Mouse (Mus musculus) forebrain, embryonic 12.5 days (tissue): ENCODE data around the gene Aqp6. TPM values are rescaled to one million over a fixed set of nuclear protein-coding genes. Genes with fewer than 3 reads are reported as not detected.

Experiments used
- ATAC-seq: fragments of 200-750 bp; cut with Nextera tagmentation; 2 replicates; pipeline ENCODE4 v1.8.0; 2017; ENCODE audit warnings: moderate TSS enrichment; ENCODE audit not compliant: low FRiP score
- H3K27ac ChIP-seq: fragments of 300-500 bp; sonication (generic); 2 replicates; pipeline ENCODE4 v1.5.1; 2016; ENCODE audit warnings: mild to moderate bottlenecking
- H3K27me3 ChIP-seq: fragments of 300-500 bp; sonication (generic); 2 replicates; pipeline ENCODE4 v1.6.1; 2016; ENCODE audit warnings: mild to moderate bottlenecking
- H3K36me3 ChIP-seq: fragments of 300-500 bp; sonication (generic); replicated peaks from 2 replicates; pipeline ENCODE4 v1.6.1; 2016; ENCODE audit warnings: mild to moderate bottlenecking
- H3K4me1 ChIP-seq: fragments of 300-500 bp; sonication (generic); 2 replicates; pipeline ENCODE4 v1.6.1; 2016
- H3K4me2 ChIP-seq: fragments of 300-500 bp; sonication (generic); 2 replicates; pipeline ENCODE4 v1.6.1; 2016; ENCODE audit warnings: mild to moderate bottlenecking, moderate library complexity
- H3K4me3 ChIP-seq: fragments of 300-500 bp; sonication (generic); replicated peaks from 2 replicates; pipeline ENCODE4 v1.5.1; 2016; ENCODE audit warnings: mild to moderate bottlenecking
- H3K9ac ChIP-seq: fragments of 300-500 bp; sonication (generic); 2 replicates; pipeline ENCODE4 v1.6.1; 2016; ENCODE audit warnings: mild to moderate bottlenecking
- H3K9me3 ChIP-seq: fragments of 300-500 bp; sonication (generic); 2 replicates; pipeline ENCODE4 v1.6.1; 2016
- WGBS: fragments of 180-500 bp; shearing (Covaris S2); methylation state at CpG from one replicate; pipeline ENCODE4 v1.1.7; 2016; 5-methylcytosine and 5-hydroxymethylcytosine counted together
- polyA plus RNA-seq: library from polyadenylated mRNA; unstranded; fragments of >200 nt; fragmentation: Nextera tagmentation; extraction: Ambion mirVana; gene quantifications from 2 replicates; pipeline ENCODE4 v1.2.1, GENCODE M21; 2016

Gene Aqp6
- polyA plus RNA-seq, 1 experiment from 2014 or later: not detected

DNA sequence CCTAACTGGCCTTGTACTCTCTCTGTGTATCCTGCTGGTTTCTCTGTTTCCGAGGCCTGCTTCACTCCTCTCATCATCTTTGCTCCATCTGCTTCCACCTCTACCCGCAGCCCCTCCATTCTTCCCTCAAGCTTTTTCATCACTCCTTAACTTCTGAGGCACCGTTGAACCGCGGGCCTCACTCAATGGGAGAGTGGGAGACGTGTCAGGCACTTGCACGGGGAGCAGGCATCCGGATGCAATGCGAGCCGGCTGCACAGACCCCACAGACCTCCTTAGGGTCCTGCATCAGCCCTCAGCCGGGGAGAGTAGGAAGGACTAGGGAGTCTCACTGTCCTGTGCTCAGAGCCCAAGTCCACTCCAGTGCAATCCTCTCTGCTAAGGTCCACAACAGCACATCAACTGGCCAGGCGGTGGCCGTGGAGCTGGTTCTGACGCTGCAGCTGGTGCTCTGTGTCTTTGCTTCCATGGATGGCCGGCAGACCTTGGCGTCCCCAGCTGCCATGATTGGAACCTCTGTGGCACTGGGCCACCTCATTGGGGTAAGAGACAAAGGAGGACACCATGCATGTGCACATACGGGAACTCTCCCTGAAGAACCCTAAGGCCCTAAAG is 1.1 kb downstream of the Aqp6 start:
- Histone ChIP-seq H3K27me3 (peaks cover 79% of the 10 kb centered on the region), H3K9ac (no peak overlapping the region), H3K4me3 (no peak overlapping the region), H3K9me3 (no peaks in the 10 kb centered on the region), H3K27ac (peak overlapping the region; percentile 46; the same call in 1 of the 2 replicates), H3K4me2 (no peak overlapping the region), H3K36me3 (no peaks in the 10 kb centered on the region), H3K4me1 (peaks cover 53% of the 10 kb centered on the region)
- ATAC-seq: no peak
- WGBS: 73% methylated on average over 17 of the region's 17 CpGs

GRCm38 (mm10) chr15:99603216-99603615 is 2.0 kb downstream of the Aqp6 start:
- Histone ChIP-seq H3K4me2 (no peak overlapping the region), H3K9me3 (no peaks in the 10 kb centered on the region), H3K27me3 (peaks cover 71% of the 10 kb centered on the region), H3K4me1 (peaks cover 58% of the 10 kb centered on the region), H3K9ac (no peak overlapping the region), H3K4me3 (no peak overlapping the region), H3K36me3 (no peaks in the 10 kb centered on the region), H3K27ac (no peak overlapping the region)
- WGBS: 92% methylated on average over 7 of the region's 7 CpGs
- no peak for ATAC-seq

- H3K36me3 ChIP-seq: no peaks in the 10 kb centered on the region
- H3K9ac ChIP-seq: no peak overlapping the region
- H3K27ac ChIP-seq: no peak overlapping the region
- 71% methylated on average over 3 of the region's 3 CpGs for WGBS
- H3K4me3 ChIP-seq: no peak overlapping the region
- H3K27me3 ChIP-seq: peaks cover 61% of the 10 kb centered on the region
- H3K9me3 ChIP-seq: no peaks in the 10 kb centered on the region
- no peak for ATAC-seq
- H3K4me1 ChIP-seq: peaks cover 45% of the 10 kb centered on the region
- no peak overlapping the region for H3K4me2 ChIP-seq
Measured at GRCm38 (mm10) chr15:99605595-99605994, 4.4 kb downstream of the Aqp6 start.

DNA sequence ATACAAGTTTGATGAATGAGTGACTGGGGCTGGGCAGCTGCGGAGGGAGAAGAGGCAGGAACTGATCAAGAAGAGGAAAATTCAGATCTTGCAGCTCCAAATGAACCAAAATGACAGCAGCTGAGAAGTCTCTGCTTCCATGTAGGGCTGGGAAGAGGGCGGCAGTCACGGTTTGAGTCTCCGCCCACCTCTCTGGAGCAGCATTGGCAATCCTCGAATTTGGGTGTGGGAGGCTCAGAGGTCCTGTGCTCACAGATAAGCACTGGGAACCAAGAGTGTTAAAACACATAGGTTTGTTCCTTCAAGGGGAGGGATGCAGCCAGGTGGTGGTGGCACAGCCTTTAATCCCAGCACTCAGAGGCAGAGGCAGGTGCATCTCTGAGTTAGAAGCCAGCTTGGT is 5.3 kb downstream of the Aqp6 start:
- Histone ChIP-seq H3K27me3 (peaks cover 55% of the 10 kb centered on the region), H3K36me3 (no peaks in the 10 kb centered on the region), H3K4me2 (no peak overlapping the region), H3K27ac (no peak overlapping the region), H3K9me3 (no peaks in the 10 kb centered on the region), H3K4me3 (no peak overlapping the region), H3K9ac (no peak overlapping the region), H3K4me1 (peaks cover 42% of the 10 kb centered on the region)
- 33% methylated on average over 5 of the region's 5 CpGs for WGBS
- ATAC-seq: no peak

DNA sequence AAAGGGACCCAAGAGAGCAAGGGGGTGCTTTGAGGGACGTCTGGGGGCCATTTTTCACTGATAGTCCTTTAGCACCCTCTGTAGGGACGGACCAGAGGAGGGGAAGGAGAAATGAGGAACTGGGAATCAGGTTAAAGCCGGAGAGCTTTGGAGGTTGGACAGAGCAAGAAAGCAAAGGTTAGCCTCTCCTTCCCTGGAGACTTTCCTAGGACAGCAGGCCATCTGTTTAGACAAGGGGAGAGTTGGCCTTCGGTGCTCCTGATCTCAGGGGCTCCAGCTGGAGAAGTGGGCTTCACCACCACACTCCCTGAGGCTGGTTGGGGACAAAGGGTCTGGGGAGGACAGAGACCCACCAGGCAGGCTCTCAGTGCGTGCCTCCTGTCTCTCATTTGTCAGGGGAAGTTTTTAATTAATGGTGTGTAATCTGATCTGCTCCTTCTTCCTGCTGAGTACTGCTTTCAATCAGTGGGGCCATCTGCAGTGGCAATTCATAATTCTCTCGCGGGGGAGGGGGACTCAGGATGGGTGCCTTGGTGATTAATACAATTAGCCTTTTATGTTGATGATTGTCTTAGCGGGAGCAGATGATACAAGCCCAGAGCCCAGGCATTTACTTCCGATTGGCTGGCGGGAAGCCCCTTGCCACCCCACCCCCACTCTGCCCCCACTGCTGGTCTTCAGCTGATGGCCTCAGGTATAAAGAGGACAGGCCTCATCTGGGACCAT is 6.4 kb downstream of the Aqp6 start:
- H3K27ac ChIP-seq: peak overlapping the region; percentile 38; the same call in 1 of the 2 replicates
- peak; percentile 71 for ATAC-seq
- H3K4me2 ChIP-seq: peak overlapping the region; percentile 6; the same call in 1 of the 2 replicates
- no peaks in the 10 kb centered on the region for H3K9me3 ChIP-seq
- WGBS: 14% methylated on average over 10 of the region's 10 CpGs
- H3K36me3 ChIP-seq: no peaks in the 10 kb centered on the region
- peaks cover 38% of the 10 kb centered on the region for H3K4me1 ChIP-seq
- 0 out of 2 replicates have a peak overlapping the region, but pooled peaks have one; percentile 9 for H3K9ac ChIP-seq
- peaks cover 58% of the 10 kb centered on the region for H3K27me3 ChIP-seq
- no peak overlapping the region for H3K4me3 ChIP-seq

GRCm38 (mm10) chr15:99608382-99609125 is 7.4 kb downstream of the Aqp6 start:
- H3K27ac ChIP-seq: no peak overlapping the region
- H3K4me1 ChIP-seq: peaks cover 38% of the 10 kb centered on the region
- H3K4me3 ChIP-seq: no peak overlapping the region
- H3K4me2 ChIP-seq: no peak overlapping the region
- H3K36me3 ChIP-seq: no peaks in the 10 kb centered on the region
- no peak overlapping the region for H3K9ac ChIP-seq
- no peak for ATAC-seq
- peaks cover 54% of the 10 kb centered on the region for H3K27me3 ChIP-seq
- no peaks in the 10 kb centered on the region for H3K9me3 ChIP-seq
- 85% methylated on average over 13 of the region's 13 CpGs for WGBS

DNA sequence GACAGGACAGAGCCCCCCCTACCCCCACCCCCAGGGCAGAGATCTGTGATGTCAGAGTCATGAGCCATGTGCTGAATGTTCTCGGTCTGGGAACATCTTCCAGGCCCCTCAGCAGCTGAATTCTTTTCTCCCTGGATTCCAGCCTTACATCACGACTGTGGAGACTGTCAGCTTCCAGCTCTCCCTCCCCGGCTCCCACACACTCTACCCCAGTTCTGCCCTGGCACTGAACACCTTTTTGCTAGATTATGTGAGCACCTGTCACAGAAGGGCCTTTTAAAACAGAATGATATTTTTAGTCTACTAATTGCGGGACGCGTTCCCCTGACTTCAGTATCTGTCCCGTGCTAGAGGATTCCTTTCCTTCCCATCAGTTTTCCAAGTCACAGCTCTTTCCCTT is 10.4 kb downstream of the Aqp6 start:
- Histone ChIP-seq H3K27ac (no peak overlapping the region), H3K36me3 (no peaks in the 10 kb centered on the region), H3K9ac (no peak overlapping the region), H3K4me1 (peaks cover 42% of the 10 kb centered on the region), H3K9me3 (no peaks in the 10 kb centered on the region), H3K4me3 (no peak overlapping the region), H3K27me3 (peaks cover 36% of the 10 kb centered on the region), H3K4me2 (no peak overlapping the region)
- 69% methylated on average over 7 of the region's 7 CpGs for WGBS
- ATAC-seq: no peak

GRCm38 (mm10) chr15:99614273-99614672 is 13.1 kb downstream of the Aqp6 start:
- ATAC-seq: no peak
- H3K27me3 ChIP-seq: peaks cover 27% of the 10 kb centered on the region
- H3K9ac ChIP-seq: no peak overlapping the region
- no peak overlapping the region for H3K4me3 ChIP-seq
- peaks cover 22% of the 10 kb centered on the region for H3K4me1 ChIP-seq
- no peak overlapping the region for H3K4me2 ChIP-seq
- WGBS: 78% methylated on average over 13 of the region's 13 CpGs
- no peaks in the 10 kb centered on the region for H3K9me3 ChIP-seq
- H3K36me3 ChIP-seq: peaks cover 1% of the 10 kb centered on the region
- no peak overlapping the region for H3K27ac ChIP-seq

GRCm38 (mm10) chr15:99614753-99615152 is 13.6 kb downstream of the Aqp6 start:
- WGBS: 3% methylated on average over 12 of the region's 12 CpGs
- Histone ChIP-seq H3K36me3 (peaks cover 6% of the 10 kb centered on the region), H3K27me3 (peaks cover 25% of the 10 kb centered on the region), H3K4me1 (peaks cover 22% of the 10 kb centered on the region), H3K4me2 (peak overlapping the region; percentile 17; the same call in 1 of the 2 replicates), H3K4me3 (no peak overlapping the region), H3K9me3 (no peaks in the 10 kb centered on the region), H3K27ac (no peak overlapping the region), H3K9ac (no peak overlapping the region)
- ATAC-seq: no peak

GRCm38 (mm10) chr15:99615246-99615645 is 14.0 kb downstream of the Aqp6 start:
- Histone ChIP-seq H3K27me3 (peaks cover 25% of the 10 kb centered on the region), H3K9me3 (no peaks in the 10 kb centered on the region), H3K9ac (no peak overlapping the region), H3K27ac (no peak overlapping the region), H3K4me2 (no peak overlapping the region), H3K36me3 (peaks cover 9% of the 10 kb centered on the region), H3K4me3 (no peak overlapping the region), H3K4me1 (peaks cover 22% of the 10 kb centered on the region)
- WGBS: 55% methylated on average over 9 of the region's 9 CpGs
- ATAC-seq: no peak

DNA sequence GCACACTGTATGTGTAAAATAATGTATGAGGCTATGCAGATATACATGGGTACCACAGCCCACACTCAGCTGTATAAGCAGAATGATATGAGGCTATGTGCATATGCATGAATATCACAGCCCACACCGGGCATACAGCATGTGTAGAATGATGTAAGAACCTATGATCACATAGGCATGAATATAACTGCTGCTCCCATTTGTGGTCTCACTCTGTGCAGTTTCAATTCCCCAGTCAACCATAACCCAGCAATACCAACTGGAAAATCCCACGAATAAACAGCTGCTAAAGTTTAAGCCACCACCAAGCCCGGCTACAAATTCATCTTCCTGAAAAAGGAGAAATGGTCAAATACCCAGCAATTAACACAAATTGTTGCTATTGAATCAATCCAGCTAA is 17.4 kb downstream of the Aqp6 start:
- Histone ChIP-seq H3K27ac (no peak overlapping the region), H3K4me2 (no peak overlapping the region)

GRCm38 (mm10) chr15:99619821-99620220 is 18.6 kb downstream of the Aqp6 start:
- Histone ChIP-seq H3K4me3 (no peak overlapping the region), H3K27me3 (no peaks in the 10 kb centered on the region), H3K4me2 (no peak overlapping the region), H3K9ac (no peak overlapping the region), H3K36me3 (peaks cover 52% of the 10 kb centered on the region), H3K27ac (no peak overlapping the region), H3K4me1 (peaks cover 8% of the 10 kb centered on the region), H3K9me3 (no peaks in the 10 kb centered on the region)
- no peak for ATAC-seq
- WGBS: 89% methylated on average over 4 of the region's 4 CpGs

More for the DNA sequence above, 17.4 kb downstream of the Aqp6 start:
- Histone ChIP-seq H3K9ac (no peak overlapping the region), H3K36me3 (peaks cover 41% of the 10 kb centered on the region), H3K9me3 (no peaks in the 10 kb centered on the region), H3K4me1 (peaks cover 14% of the 10 kb centered on the region), H3K4me3 (no peak overlapping the region), H3K27me3 (peaks cover 9% of the 10 kb centered on the region)
- WGBS: 93% methylated on average over 3 of the region's 3 CpGs
- no peak for ATAC-seq
